Mouse (Mus musculus) liver, embryonic 15.5 days (tissue): Measurements from ENCODE around the gene Gm49380. TPM values are rescaled to one million over a fixed set of nuclear protein-coding genes. Genes with fewer than 3 reads are reported as not detected.

Experiments used
- ATAC-seq: fragments of 200-750 bp; cut with Nextera tagmentation; 2 replicates; pipeline ENCODE4 v1.8.0; 2017; ENCODE audit warnings: moderate number of reproducible peaks, mild to moderate bottlenecking, moderate library complexity; ENCODE audit not compliant: insufficient read depth
- H3K27ac ChIP-seq: fragments of 300-500 bp; sonication (generic); replicated peaks from 2 replicates; pipeline ENCODE4 v1.5.1; 2015; ENCODE audit warnings: mild to moderate bottlenecking, inconsistent platforms
- H3K27me3 ChIP-seq: fragments of 300-500 bp; sonication (generic); 2 replicates; pipeline ENCODE4 v1.6.1; 2015; ENCODE audit warnings: mild to moderate bottlenecking, inconsistent platforms
- H3K36me3 ChIP-seq: fragments of 300-500 bp; sonication (generic); replicated peaks from 2 replicates; pipeline ENCODE4 v1.6.1; 2015; ENCODE audit warnings: moderate library complexity, mild to moderate bottlenecking, inconsistent platforms
- H3K4me1 ChIP-seq: fragments of 300-500 bp; sonication (generic); replicated peaks from 2 replicates; pipeline ENCODE4 v1.6.1; 2015; ENCODE audit warnings: inconsistent platforms
- H3K4me2 ChIP-seq: fragments of 300-500 bp; sonication (generic); 2 replicates; pipeline ENCODE4 v1.6.1; 2015; ENCODE audit warnings: moderate library complexity, mild to moderate bottlenecking, inconsistent platforms
- H3K4me3 ChIP-seq: fragments of 300-500 bp; sonication (generic); replicated peaks from 2 replicates; pipeline ENCODE4 v1.5.1; 2015; ENCODE audit warnings: mild to moderate bottlenecking, inconsistent platforms
- H3K9ac ChIP-seq: fragments of 300-500 bp; sonication (generic); 2 replicates; pipeline ENCODE4 v1.6.1; 2015; ENCODE audit warnings: moderate library complexity, mild to moderate bottlenecking, inconsistent platforms
- H3K9me3 ChIP-seq: fragments of 300-500 bp; sonication (generic); replicated peaks from 2 replicates; pipeline ENCODE4 v1.6.1; 2016; ENCODE audit warnings: inconsistent platforms
- WGBS: fragments of 180-500 bp; shearing (Covaris S2); methylation state at CpG from one replicate; pipeline ENCODE4 v1.1.7; 2015; ENCODE audit warnings: mixed read lengths; ENCODE audit not compliant: insufficient replicate concordance; 5-methylcytosine and 5-hydroxymethylcytosine counted together
- polyA plus RNA-seq: library from polyadenylated mRNA; unstranded; fragments of >200 nt; fragmentation: Nextera tagmentation; extraction: Ambion mirVana; gene quantifications from 2 replicates; pipeline ENCODE4 v1.2.1, GENCODE M21; 2015

Gene Gm49380
- polyA plus RNA-seq, result not detected in 2 replicates

DNA sequence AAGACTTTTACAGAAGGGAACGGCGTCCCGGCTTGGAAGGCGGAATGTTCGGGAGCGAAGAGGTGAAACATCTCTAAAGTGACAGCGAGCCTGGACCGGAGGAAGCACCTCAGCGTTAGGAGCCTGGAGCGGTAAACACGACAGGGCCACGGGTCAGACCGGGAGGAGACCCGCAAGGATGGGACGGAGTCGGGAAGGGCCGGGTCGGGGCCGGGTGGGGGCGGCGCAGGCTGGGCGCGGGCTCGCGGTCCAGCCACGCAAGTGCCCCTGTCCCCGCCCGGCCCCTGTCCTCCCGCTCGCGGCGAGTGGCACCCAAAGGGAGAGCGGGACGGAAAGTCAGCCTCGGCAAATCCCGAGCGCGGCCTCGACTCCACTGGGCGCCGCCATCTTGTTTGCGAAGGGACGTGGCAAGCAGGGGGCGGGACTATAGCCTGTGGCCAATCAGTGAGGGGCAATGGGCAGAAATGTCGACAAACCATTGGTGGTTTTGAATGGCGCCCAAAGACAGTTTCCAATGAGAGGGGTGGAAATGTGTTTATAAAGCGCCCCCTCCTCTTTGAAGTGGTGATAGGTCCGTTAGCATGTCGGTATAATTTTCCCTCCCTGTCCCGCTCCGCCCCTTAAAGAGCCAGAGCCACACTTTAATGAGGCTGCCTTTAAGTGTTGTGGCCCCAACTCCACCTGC lies at the start of gene Gm49380, which contains the start of gene Rnf26:
Gene Gm49380 (minus strand): TSS at position 396 of the 685 bp plus-strand sequence.
Gene Rnf26 (minus strand): TSS at position 413 of the 685 bp plus-strand sequence.
- H3K36me3 ChIP-seq, result peaks cover 23% of the 10 kb centered on the region
- no peaks in the 10 kb centered on the region for H3K27me3 ChIP-seq
- peak within 1 kb of the TSS; percentile 74 for H3K4me3 ChIP-seq
- peak within 1 kb of the TSS; percentile 70 for H3K4me2 ChIP-seq
- peak within 1 kb of the TSS; percentile 81 for H3K27ac ChIP-seq
- peaks cover 43% of the 10 kb centered on the region for H3K4me1 ChIP-seq
- peak; percentile 92 for ATAC-seq
- WGBS, result 1% methylated on average over 51 of the region's 51 CpGs
- H3K9ac ChIP-seq, result peak within 1 kb of the TSS; percentile 90
- H3K9me3 ChIP-seq, result no peaks in the 10 kb centered on the region

DNA sequence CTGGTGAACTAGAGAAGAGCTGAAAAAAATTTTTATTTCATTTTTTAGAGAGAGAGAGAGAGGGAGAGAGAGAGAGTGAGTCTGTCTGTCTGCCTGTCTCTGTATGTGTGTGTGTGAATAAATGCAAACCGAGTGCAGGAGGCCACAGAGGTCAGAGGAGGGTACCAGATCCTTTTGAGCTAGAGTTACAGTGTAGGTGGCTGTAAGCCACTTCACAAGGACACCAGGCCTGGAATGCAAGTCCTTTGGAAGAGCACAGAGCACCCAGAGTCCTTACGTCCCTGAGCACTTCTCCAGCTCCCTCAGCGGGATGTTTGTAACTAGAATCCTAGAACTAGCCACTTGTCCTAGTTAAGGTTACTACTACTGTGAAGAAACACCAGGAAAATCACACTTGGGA lies 46.6 kb upstream of the Gm49380 start:
- H3K27me3 ChIP-seq, result no peaks in the 10 kb centered on the region
- peaks cover 79% of the 10 kb centered on the region for H3K36me3 ChIP-seq
- no peaks in the 10 kb centered on the region for H3K4me1 ChIP-seq
- ATAC-seq, result no peak
- 75% methylated on average over 3 of the region's 3 CpGs for WGBS
- no peaks in the 10 kb centered on the region for H3K9me3 ChIP-seq
- H3K4me2 ChIP-seq, result no peak overlapping the region
- H3K27ac ChIP-seq, result no peak overlapping the region
- H3K4me3 ChIP-seq, result no peak overlapping the region
- H3K9ac ChIP-seq, result no peak overlapping the region

DNA sequence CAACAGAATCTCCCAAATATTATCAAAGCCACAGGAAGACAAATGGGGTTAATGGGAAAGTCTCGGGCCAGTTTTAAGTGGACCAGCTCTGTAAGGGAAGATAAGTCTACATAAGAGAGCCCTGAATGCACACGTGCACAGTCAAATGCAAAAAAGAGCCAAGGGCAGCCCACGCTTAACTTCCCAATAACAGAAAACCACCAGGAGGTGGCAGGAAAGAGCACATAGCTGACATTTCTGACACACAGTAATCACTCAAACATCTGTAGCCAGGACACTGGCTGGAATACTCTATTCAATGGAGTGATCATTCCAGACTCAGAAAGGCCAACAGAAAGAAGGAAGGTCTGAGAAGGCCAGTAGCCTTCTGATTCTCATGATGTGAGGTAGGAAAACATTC lies 34.0 kb upstream of the Gm49380 start:
- Histone ChIP-seq H3K27me3 (no peaks in the 10 kb centered on the region), H3K4me3 (no peak overlapping the region), H3K27ac (no peak overlapping the region), H3K4me1 (no peaks in the 10 kb centered on the region), H3K9me3 (no peaks in the 10 kb centered on the region), H3K9ac (no peak overlapping the region), H3K4me2 (no peak overlapping the region), H3K36me3 (peaks cover 53% of the 10 kb centered on the region)
- WGBS, result 60% methylated on average over 3 of the region's 3 CpGs
- ATAC-seq, result no peak

DNA sequence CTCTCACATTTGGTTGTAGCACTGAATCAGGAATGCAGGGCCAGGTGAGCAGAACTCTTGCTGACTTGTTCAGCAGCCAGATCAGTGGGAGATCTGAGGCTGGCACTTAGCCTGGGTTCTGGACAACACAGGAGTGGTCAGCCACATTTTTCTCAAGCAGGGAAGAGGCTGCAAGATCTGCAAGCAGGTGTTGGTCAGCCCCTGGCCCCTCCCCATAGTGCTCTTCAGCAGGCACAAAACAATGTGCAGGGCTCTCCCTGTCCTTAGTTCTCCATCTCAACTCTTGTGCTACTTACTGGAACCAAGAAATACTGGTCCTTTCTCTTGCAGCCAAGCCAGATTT lies 31.4 kb upstream of the Gm49380 start:
- H3K36me3 ChIP-seq, result peaks cover 40% of the 10 kb centered on the region
- H3K9ac ChIP-seq, result no peak overlapping the region
- no peaks in the 10 kb centered on the region for H3K4me1 ChIP-seq
- H3K9me3 ChIP-seq, result no peaks in the 10 kb centered on the region
- H3K27me3 ChIP-seq, result no peaks in the 10 kb centered on the region
- no peak overlapping the region for H3K4me3 ChIP-seq
- no peak overlapping the region for H3K27ac ChIP-seq
- no peak for ATAC-seq
- no peak overlapping the region for H3K4me2 ChIP-seq

DNA sequence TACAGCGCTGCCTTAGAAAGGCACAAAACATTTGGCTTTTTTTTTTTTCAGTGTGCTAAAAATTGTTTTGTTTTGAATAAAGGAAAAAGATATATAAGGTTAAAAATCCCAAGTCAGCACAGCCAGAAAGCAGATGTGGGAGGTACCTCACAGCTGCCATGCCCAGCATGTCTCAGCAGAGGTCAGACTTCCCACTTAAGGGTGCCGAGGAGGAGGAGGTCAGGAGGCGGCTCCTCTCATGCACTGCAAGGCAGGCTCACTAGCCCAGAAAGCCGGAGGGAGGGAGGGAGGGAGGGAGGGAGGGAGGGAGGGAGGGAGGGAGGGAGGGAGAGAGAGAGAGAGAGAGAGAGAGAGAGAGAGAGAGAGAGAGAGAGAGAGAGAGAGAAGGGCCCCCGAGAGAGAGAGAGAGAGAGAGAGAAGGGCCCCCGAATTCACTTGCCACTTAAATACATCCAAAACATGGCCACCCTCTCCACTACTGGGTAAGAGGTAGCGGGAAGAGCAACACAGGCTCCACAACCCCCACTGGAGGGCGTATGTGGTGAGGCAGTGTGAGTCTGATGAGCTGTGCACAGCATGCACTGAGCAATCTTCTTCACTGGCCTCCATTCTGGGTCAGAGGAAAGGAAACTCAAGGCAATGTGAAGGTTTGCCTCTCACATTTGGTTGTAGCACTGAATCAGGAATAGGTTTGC lies 30.9 kb upstream of the Gm49380 start:
- Histone ChIP-seq H3K27ac (no peak overlapping the region), H3K27me3 (no peaks in the 10 kb centered on the region)

DNA sequence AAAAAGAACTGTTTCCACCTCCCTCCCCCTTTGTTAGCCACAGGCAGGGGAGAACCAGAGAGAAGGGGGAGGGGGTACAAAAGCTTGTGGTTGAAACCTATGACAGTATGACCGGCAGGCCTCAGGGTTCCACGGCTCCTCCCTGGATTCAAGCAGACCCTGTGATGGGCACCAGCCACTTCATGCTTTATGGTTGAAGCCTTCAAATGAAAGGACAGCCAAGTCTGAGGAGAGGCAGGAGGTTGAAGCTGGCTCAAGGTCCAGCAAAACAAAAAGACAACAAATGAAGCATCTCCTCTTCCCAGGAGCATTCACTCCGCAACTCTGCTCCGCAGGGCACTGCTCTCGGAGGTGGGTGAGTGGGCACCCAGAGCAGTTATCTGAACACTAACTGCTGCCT lies 30.1 kb upstream of the Gm49380 start:
- H3K27me3 ChIP-seq, result no peaks in the 10 kb centered on the region
- no peaks in the 10 kb centered on the region for H3K4me1 ChIP-seq
- no peak overlapping the region for H3K27ac ChIP-seq
- 81% methylated on average over 5 of the region's 5 CpGs for WGBS
- no peak overlapping the region for H3K4me2 ChIP-seq
- H3K4me3 ChIP-seq, result no peak overlapping the region
- peaks cover 34% of the 10 kb centered on the region for H3K36me3 ChIP-seq
- H3K9ac ChIP-seq, result no peak overlapping the region
- no peaks in the 10 kb centered on the region for H3K9me3 ChIP-seq
- ATAC-seq, result no peak

More for the DNA sequence above, 30.9 kb upstream of the Gm49380 start:
- H3K36me3 ChIP-seq, result peaks cover 35% of the 10 kb centered on the region
- H3K9ac ChIP-seq, result no peak overlapping the region
- no peak overlapping the region for H3K4me2 ChIP-seq
- no peaks in the 10 kb centered on the region for H3K9me3 ChIP-seq
- no peaks in the 10 kb centered on the region for H3K4me1 ChIP-seq
- WGBS, result 49% methylated on average over 7 of the region's 8 CpGs
- no peak overlapping the region for H3K4me3 ChIP-seq
- no peak for ATAC-seq

DNA sequence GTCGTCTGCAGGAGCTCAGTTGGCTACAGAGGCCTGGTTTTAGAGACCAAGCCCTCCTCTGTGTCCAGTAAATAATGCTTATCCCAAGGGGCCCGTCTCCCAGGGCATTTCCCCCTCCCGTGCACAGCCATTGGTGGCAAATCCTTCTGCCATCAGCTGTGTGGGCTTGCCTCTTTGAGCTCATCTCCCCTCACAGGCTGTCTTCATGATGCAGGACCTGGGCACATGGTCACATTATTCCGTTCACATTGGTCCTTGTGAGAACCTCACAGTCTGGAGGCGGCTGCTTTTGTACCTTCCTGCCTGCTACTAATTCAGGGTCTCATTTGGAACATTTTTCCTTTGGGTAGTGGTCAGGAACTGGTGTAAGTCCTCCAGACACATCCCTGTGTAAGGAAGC lies 28.7 kb upstream of the Gm49380 start:
- no peaks in the 10 kb centered on the region for H3K4me1 ChIP-seq
- H3K4me2 ChIP-seq, result no peak overlapping the region
- no peak overlapping the region for H3K27ac ChIP-seq
- 65% methylated on average over 5 of the region's 5 CpGs for WGBS
- peaks cover 5% of the 10 kb centered on the region for H3K27me3 ChIP-seq
- no peak for ATAC-seq
- H3K36me3 ChIP-seq, result peaks cover 26% of the 10 kb centered on the region
- no peak overlapping the region for H3K9ac ChIP-seq
- no peaks in the 10 kb centered on the region for H3K9me3 ChIP-seq
- H3K4me3 ChIP-seq, result no peak overlapping the region

DNA sequence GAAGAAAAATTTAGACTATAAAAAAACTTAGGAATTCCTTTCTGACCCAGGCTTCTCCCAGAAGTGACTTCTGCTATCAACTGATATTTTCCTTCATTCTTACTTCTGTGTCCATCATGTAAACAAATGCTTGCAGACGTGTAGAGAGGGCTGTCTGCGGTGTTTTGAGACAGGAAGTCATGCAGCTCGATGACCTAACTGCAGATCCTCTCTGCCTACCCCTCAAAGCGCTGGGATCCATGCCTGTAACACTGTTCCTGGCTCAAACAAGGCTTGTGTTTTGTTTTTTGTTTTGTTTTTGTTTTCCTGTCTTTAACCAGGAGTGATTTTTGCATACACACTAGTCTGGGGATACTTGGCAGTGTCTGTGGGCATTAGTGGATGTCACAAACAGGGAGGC lies 24.5 kb upstream of the Gm49380 start:
- no peak overlapping the region for H3K9ac ChIP-seq
- H3K9me3 ChIP-seq, result no peaks in the 10 kb centered on the region
- ATAC-seq, result no peak
- WGBS, result 6% methylated on average over 4 of the region's 4 CpGs
- peaks cover 6% of the 10 kb centered on the region; the same call in 1 of the 2 replicates for H3K36me3 ChIP-seq
- peaks cover 19% of the 10 kb centered on the region for H3K4me1 ChIP-seq
- H3K27me3 ChIP-seq, result peaks cover 46% of the 10 kb centered on the region
- H3K27ac ChIP-seq, result no peak overlapping the region
- H3K4me2 ChIP-seq, result no peak overlapping the region
- H3K4me3 ChIP-seq, result no peak overlapping the region

DNA sequence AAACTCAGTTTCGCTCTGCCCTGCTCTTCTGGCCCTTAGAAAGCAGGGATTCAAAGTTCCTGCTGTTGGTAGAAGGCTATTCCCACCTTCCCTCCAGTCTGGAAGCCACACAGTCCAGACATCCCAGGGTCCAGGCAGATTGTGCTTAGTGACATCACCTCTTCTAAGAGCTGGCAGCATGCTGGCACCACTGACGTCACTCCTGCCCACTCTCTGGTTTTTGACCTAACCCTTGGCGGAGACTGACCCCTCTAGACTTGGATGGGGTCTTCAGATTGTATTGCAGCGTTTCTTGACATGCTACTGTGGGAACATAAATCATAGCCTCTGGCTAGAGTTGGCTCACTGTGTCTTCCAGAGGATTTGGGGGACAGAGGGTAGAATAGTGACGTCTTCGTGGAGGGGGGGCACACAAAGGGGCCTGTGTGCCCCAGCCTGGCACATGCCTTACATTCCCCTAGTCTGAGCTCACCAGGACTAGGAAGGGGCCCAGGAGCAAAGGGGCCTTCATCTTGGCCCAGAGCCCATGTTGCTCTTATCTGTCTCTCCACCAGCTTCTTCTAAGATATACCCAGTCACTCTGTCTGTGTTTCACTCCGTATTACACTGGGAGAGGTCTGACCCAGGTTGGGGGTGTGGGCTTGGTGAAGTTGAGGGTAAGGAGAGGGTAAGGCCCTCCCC lies 22.6 kb upstream of the Gm49380 start:
- Histone ChIP-seq H3K27ac (no peak overlapping the region), H3K4me1 (peaks cover 19% of the 10 kb centered on the region), H3K27me3 (peaks cover 66% of the 10 kb centered on the region), H3K4me3 (peak overlapping the region; percentile 2; the same call in 1 of the 2 replicates), H3K36me3 (no peaks in the 10 kb centered on the region), H3K9me3 (no peaks in the 10 kb centered on the region), H3K4me2 (peak overlapping the region; percentile 69; the same call in 1 of the 2 replicates), H3K9ac (no peak overlapping the region)
- WGBS, result 48% methylated on average over 7 of the region's 7 CpGs
- no peak for ATAC-seq

DNA sequence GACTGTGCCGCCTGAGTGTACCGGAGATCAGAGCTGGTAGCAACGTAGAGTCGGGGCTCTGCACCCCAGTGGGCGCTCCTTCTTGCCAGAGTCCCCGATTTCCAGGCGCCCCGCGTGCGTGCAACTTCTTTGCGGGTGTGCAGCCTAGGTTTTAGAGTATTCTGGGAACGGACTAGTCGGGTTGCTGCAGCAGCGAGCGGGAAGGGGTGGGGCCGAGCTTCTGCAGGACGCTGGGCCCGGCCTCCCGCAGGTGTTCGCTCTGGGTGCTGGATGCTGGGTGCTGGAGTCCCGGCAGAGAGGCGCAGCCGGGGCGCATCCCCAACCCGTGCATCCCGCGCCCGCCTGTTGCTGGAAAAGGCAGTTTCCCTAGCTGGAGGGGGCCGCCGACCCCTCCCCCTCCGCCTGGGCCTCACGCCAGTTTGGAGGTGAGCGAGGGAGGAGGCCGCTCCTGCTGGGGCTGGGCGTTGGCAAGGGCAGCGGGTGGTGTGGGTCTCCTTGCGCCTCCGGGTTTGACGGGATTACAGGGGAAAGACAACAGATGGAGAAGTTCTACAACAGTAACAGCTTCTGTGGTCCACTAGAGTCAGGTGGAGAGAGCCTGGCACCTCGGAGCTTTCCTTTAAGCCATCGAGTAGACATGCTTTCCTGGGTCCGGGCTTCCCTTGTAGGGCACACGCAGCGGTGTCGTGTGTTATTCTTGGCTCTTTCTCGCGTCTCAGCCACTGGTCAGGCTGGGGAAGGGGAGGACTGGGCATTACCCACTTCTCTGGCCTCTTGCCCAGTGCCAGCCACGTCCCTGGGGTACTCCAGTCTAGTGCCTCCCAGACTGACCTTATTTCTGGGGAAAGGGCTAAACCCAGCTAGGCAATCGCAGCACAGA lies 21.8 kb upstream of the Gm49380 start:
- Histone ChIP-seq H3K9me3 (no peaks in the 10 kb centered on the region), H3K4me3 (peak overlapping the region; percentile 51), H3K27me3 (peaks cover 74% of the 10 kb centered on the region), H3K4me2 (peak overlapping the region; percentile 69), H3K36me3 (no peaks in the 10 kb centered on the region), H3K9ac (0 out of 2 replicates have a peak overlapping the region, but pooled peaks have one; percentile 1), H3K27ac (no peak overlapping the region), H3K4me1 (peaks cover 24% of the 10 kb centered on the region)
- 4% methylated on average over 49 of the region's 49 CpGs for WGBS
- ATAC-seq, result no peak
